Mouse (Mus musculus): ENCODE measurements around the gene Zrsr1.

DNA sequence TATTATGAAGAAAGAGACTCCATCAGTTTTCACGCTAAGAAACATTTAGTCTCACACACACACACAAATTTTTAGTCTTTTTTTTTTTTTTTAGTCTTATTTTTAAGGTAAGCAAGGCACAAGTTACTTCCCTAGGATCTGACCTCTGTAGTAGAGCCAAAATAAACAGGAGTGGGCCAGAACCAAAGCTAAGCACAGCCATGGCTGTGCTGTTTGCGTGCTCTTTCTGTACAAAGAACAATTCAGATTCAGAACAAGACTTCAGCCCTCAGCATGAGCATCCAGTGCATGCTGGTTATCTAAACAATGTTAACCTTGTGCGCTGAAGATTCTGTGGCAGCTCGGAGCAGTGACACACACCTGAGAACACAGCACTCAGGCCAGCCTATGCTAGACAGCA lies 7.4 kb upstream of the Zrsr1 start:
- TF ChIP-seq GATA1 (IDR thresholded peaks at IDR 0.05; ENCODE audit: borderline replicate concordance, low read length) (no peak), FLI1 (IDR thresholded peaks at IDR 0.05; ENCODE audit: low read length) (no peak)

Measured in megakaryocyte, embryonic 14.5 days (primary cell).